In genomic region chr15:96768301-96768993, GRCm38 (mm10) we compare ENCODE assay signal across 11 mouse cellular contexts.
DNase-seq lines count a peak whose midpoint lies in the region; ATAC-seq and TF ChIP-seq lines count a peak whose summit lies in the region.
"Had no signal": no experiment of that assay in that cellular context is flagged by ENCODE, and none has a peak within 500 bp of the region (broad histone marks: within the 10 kb centered on the region; RNA-seq: fewer than 3 reads in every experiment).

No protein-coding gene starts in this region.

- H3K4me1 ChIP-seq in lung, embryonic 14.5 days (ENCODE audit: insufficient read depth): no peaks in the 10 kb centered on the region
- H3K4me1 ChIP-seq in heart, embryonic 14.5 days (ENCODE audit: control insufficient read depth in 2 of 2, insufficient read depth in 2 of 2, low read length in 2 of 2): peaks cover 29 to 32% of the 10 kb centered on the region in 2 experiments
- no peaks in the 10 kb centered on the region for H3K4me1 ChIP-seq in midbrain, embryonic 14.5 days (ENCODE audit: control insufficient read depth, insufficient read depth, low read length)
- H3K4me1 ChIP-seq: neural tube, embryonic 13.5 days had no signal

- no peak overlapping the region for H3K9ac ChIP-seq in lung, embryonic 14.5 days
- no peak overlapping the region for H3K9ac ChIP-seq in heart, embryonic 14.5 days (ENCODE audit: low read length)
- H3K9ac ChIP-seq in midbrain, embryonic 14.5 days (replicated peaks; ENCODE audit: low read length): no peak overlapping the region
- H3K9ac ChIP-seq: neural tube, embryonic 13.5 days had no signal

- H3K36me3 ChIP-seq in lung, embryonic 14.5 days (ENCODE audit: insufficient read depth): no peaks in the 10 kb centered on the region
- H3K36me3 ChIP-seq in heart, embryonic 14.5 days (ENCODE audit: control insufficient read depth, insufficient read depth, low read length): no peaks in the 10 kb centered on the region
- H3K36me3 ChIP-seq in midbrain, embryonic 14.5 days (ENCODE audit: control insufficient read depth, insufficient read depth, low read length): no peaks in the 10 kb centered on the region
- H3K36me3 ChIP-seq: neural tube, embryonic 13.5 days had no signal

- no peak overlapping the region for H3K4me3 ChIP-seq in lung, embryonic 14.5 days (ENCODE audit: low read depth, low read length)
- H3K4me3 ChIP-seq in heart, embryonic 14.5 days (ENCODE audit: control insufficient read depth in 1 of 2, insufficient read depth in 1 of 2, low read depth in 1 of 2, low read length in 2 of 2): no peak overlapping the region
- H3K4me3 ChIP-seq in midbrain, embryonic 14.5 days (replicated peaks; ENCODE audit: low read depth, low read length): no peak overlapping the region
- H3K4me3 ChIP-seq: neural tube, embryonic 13.5 days had no signal

- peak; percentile 17; the same call in 1 of the 2 replicates for ATAC-seq in lung, embryonic 14.5 days (ENCODE audit: insufficient read depth)
- ATAC-seq in heart, embryonic 14.5 days (ENCODE audit: insufficient number of reproducible peaks, insufficient read depth, low FRiP score, low read depth): 0 out of 2 replicates have a peak, but pooled peaks have one; percentile 18
- peak; percentile 86 for ATAC-seq in megakaryocyte-erythroid progenitor cell, adult 5-6 weeks (replicated peaks; ENCODE audit: low FRiP score, low TSS enrichment, poor library complexity, severe bottlenecking)
- ATAC-seq in midbrain, embryonic 14.5 days (ENCODE audit: low FRiP score, low TSS enrichment): no peak
- ATAC-seq: activated CD4-positive, CD25-positive, alpha-beta regulatory T cell, adult 4 months; forebrain, embryonic 16.5 days had no signal

- no peak overlapping the region for H3K4me2 ChIP-seq in lung, embryonic 14.5 days
- no peak overlapping the region for H3K4me2 ChIP-seq in heart, embryonic 14.5 days (ENCODE audit: low read length)
- H3K4me2 ChIP-seq in midbrain, embryonic 14.5 days (ENCODE audit: low read length): no peak overlapping the region
- H3K4me2 ChIP-seq: neural tube, embryonic 13.5 days had no signal

- no peak for DNase-seq in lung, embryonic 14.5 days
- DNase-seq in lung, postnatal 36 days: no peak
- DNase-seq in adrenal gland, postnatal 36 days: peak; percentile 13 to 28
- no peak for DNase-seq in thymus, postnatal 36 days
- DNase-seq in MN1 (ENCODE audit: low spot score): no peak
- DNase-seq in midbrain, embryonic 14.5 days: no peak

- 61% methylated on average over 19 of the region's 19 CpGs for WGBS in lung, embryonic 14.5 days
- 73% methylated on average over 19 of the region's 19 CpGs for WGBS in heart, embryonic 14.5 days
- WGBS in midbrain, embryonic 14.5 days: 81% methylated on average over 19 of the region's 19 CpGs

- TF ChIP-seq CTCF in lung, embryonic 14.5 days (IDR thresholded peaks at IDR 0.05; ENCODE audit: low read depth): no peak

- no peak overlapping the region for H3K27ac ChIP-seq in lung, embryonic 14.5 days (ENCODE audit: low read depth)
- no peak overlapping the region; a peak in 1 of 4 replicates for H3K27ac ChIP-seq in heart, embryonic 14.5 days (replicated peaks in 1 of 2; ENCODE audit: control insufficient read depth in 1 of 2, insufficient read depth in 1 of 2, low read depth in 2 of 2, low read length in 2 of 2)
- no peak overlapping the region for H3K27ac ChIP-seq in midbrain, embryonic 14.5 days (replicated peaks; ENCODE audit: low read depth, low read length)
- H3K27ac ChIP-seq: neural tube, embryonic 13.5 days had no signal

- H3K9me3 ChIP-seq in lung, embryonic 14.5 days (ENCODE audit: low read depth, low read length): no peaks in the 10 kb centered on the region
- H3K9me3 ChIP-seq in heart, embryonic 14.5 days (ENCODE audit: control insufficient read depth, low read length): no peaks in the 10 kb centered on the region
- no peaks in the 10 kb centered on the region for H3K9me3 ChIP-seq in midbrain, embryonic 14.5 days (ENCODE audit: control insufficient read depth, low read length)
- H3K9me3 ChIP-seq: neural tube, embryonic 13.5 days had no signal

- H3K27me3 ChIP-seq in lung, embryonic 14.5 days (ENCODE audit: insufficient read depth, low read length): no peaks in the 10 kb centered on the region
- no peaks in the 10 kb centered on the region for H3K27me3 ChIP-seq in heart, embryonic 14.5 days (ENCODE audit: control insufficient read depth, insufficient read depth, low read length)
- H3K27me3 ChIP-seq in midbrain, embryonic 14.5 days (ENCODE audit: control insufficient read depth, insufficient read depth, low read length): no peaks in the 10 kb centered on the region
- H3K27me3 ChIP-seq: neural tube, embryonic 13.5 days had no signal

Comparison
In these comparisons a context has a peak if more than half of its experiments do, and no peak if none do; other contexts are left out.
1. DNase-seq: peak in adrenal gland, postnatal 36 days (2 of 2); none in lung, embryonic 14.5 days (single experiment), lung, postnatal 36 days (single experiment), thymus, postnatal 36 days (0 of 2), MN1 (single experiment) and midbrain, embryonic 14.5 days (single experiment).